Mouse (Mus musculus) forebrain, postnatal 0 days (tissue): ENCODE results near the gene Fam117a. TPM values are rescaled to one million over a fixed set of nuclear protein-coding genes. Genes with fewer than 3 reads are reported as not detected.

Experiments
- ATAC-seq: fragments of 200-750 bp; cut with Nextera tagmentation; 2 replicates; pipeline ENCODE4 v1.8.0; 2017; ENCODE audit warnings: mild to moderate bottlenecking, moderate library complexity
- DNase-seq: peaks from one replicate; pipeline ENCODE4 v3.0.0-alpha.2; 2015
- H3K27ac ChIP-seq: fragments of 300-500 bp; sonication (generic); 2 replicates; pipeline ENCODE4 v1.5.1; 2014; ENCODE audit warnings: low read depth, mild to moderate bottlenecking, antibody characterized with exemption, low read length, moderate library complexity, mixed read lengths
- H3K27me3 ChIP-seq: fragments of 300-500 bp; sonication (generic); 2 replicates; pipeline ENCODE4 v1.6.1; 2014; ENCODE audit warnings: mild to moderate bottlenecking, low read length, mixed read lengths; ENCODE audit not compliant: insufficient read depth
- H3K36me3 ChIP-seq: fragments of 300-500 bp; sonication (generic); 2 replicates; pipeline ENCODE4 v1.6.1; 2014; ENCODE audit warnings: mild to moderate bottlenecking, moderate library complexity; ENCODE audit not compliant: insufficient read depth
- H3K4me1 ChIP-seq: fragments of 300-500 bp; sonication (generic); 2 replicates; pipeline ENCODE4 v1.6.1; 2014; ENCODE audit warnings: antibody characterized with exemption; ENCODE audit not compliant: insufficient read depth
- H3K4me2 ChIP-seq: fragments of 300-500 bp; sonication (generic); 2 replicates; pipeline ENCODE4 v1.6.1; 2014; ENCODE audit warnings: low read depth, mild to moderate bottlenecking, moderate library complexity
- H3K4me3 ChIP-seq: fragments of 300-500 bp; sonication (generic); 2 replicates; pipeline ENCODE4 v1.5.1; 2014; ENCODE audit warnings: low read depth, low read length, mixed read lengths
- H3K9ac ChIP-seq: fragments of 300-500 bp; sonication (generic); 2 replicates; pipeline ENCODE4 v1.6.1; 2014; ENCODE audit warnings: mild to moderate bottlenecking
- H3K9me3 ChIP-seq: fragments of 300-500 bp; sonication (generic); 2 replicates; pipeline ENCODE4 v1.6.1; 2016; ENCODE audit warnings: low read length
- CTCF ChIP-seq: sonication (generic); IDR thresholded peaks from 2 replicates; pipeline ENCODE4 v1.5.1; 2016; ENCODE audit warnings: antibody characterized with exemption, control low read depth, low read depth
- whole genome bisulfite sequencing: fragments of 180-500 bp; shearing (Covaris S2); extraction: QIAGEN DNeasy Blood & Tissue Kit; methylation state at CpG from one replicate; pipeline ENCODE4 v1.1.7; 2014; 5-methylcytosine and 5-hydroxymethylcytosine counted together
- polyA plus RNA-seq: library from polyadenylated mRNA; unstranded; fragments of >200 nt; fragmentation: Nextera tagmentation; extraction: Ambion mirVana; gene quantifications from 2 replicates; pipeline ENCODE4 v1.2.1, GENCODE M21; 2015
- total RNA-seq: library from RNA; depleted of rRNA; stranded (reverse); fragments of >200 nt; gene quantifications from 2 replicates; pipeline ENCODE4 v1.2.3, GENCODE M21; 2014

The Fam117a gene
- total and polyA plus RNA-seq, 2 experiments from 2014 or later: 1.8 to 5.5 TPM

- 0 out of 2 replicates have a peak overlapping the region, but pooled peaks have one; percentile 24 for H3K27ac ChIP-seq
Measured at GRCm38 (mm10) chr11:95384004-95384318, 47.1 kb downstream of the Fam117a start.

GRCm38 (mm10) chr11:95384319-95384972, 47.6 kb downstream of the Fam117a start, which contains the start of gene Slc35b1:
Gene Slc35b1 (plus strand): TSS chr11:95384692.
- Histone ChIP-seq H3K4me1 (peaks cover 10% of the 10 kb centered on the region; the same call in 1 of the 2 replicates), H3K4me3 (peak within 1 kb of the TSS; percentile 71), H3K9me3 (no peaks in the 10 kb centered on the region), H3K36me3 (peaks cover 25% of the 10 kb centered on the region), H3K9ac (peak within 1 kb of the TSS; percentile 82), H3K27ac (peak within 1 kb of the TSS; percentile 82), H3K4me2 (peak within 1 kb of the TSS; percentile 55), H3K27me3 (no peaks in the 10 kb centered on the region)
- ATAC-seq (peak; percentile 98), DNase-seq (peak; percentile 100)
- 1% methylated on average over 42 of the region's 42 CpGs for WGBS
- TF ChIP-seq CTCF: peak; percentile 92

More at GRCm38 (mm10) chr11:95384004-95384318, 47.1 kb downstream of the Fam117a start:
- peak overlapping the region; percentile 55 for H3K4me2 ChIP-seq
- peak overlapping the region; percentile 71 for H3K4me3 ChIP-seq
- peaks cover 20% of the 10 kb centered on the region for H3K36me3 ChIP-seq
- no peak for TF ChIP-seq CTCF
- no peak for ATAC-seq
- H3K9ac ChIP-seq: no peak overlapping the region
- H3K27me3 ChIP-seq: no peaks in the 10 kb centered on the region
- DNase-seq: no peak
- WGBS: 36% methylated on average over 9 of the region's 9 CpGs
- peaks cover 10% of the 10 kb centered on the region; the same call in 1 of the 2 replicates for H3K4me1 ChIP-seq
- H3K9me3 ChIP-seq: no peaks in the 10 kb centered on the region

- Histone ChIP-seq H3K27me3 (no peaks in the 10 kb centered on the region), H3K4me1 (peaks cover 10% of the 10 kb centered on the region; the same call in 1 of the 2 replicates), H3K27ac (peak overlapping the region; percentile 82), H3K36me3 (peaks cover 27% of the 10 kb centered on the region), H3K4me3 (peak overlapping the region; percentile 71), H3K9ac (peak overlapping the region; percentile 82), H3K9me3 (no peaks in the 10 kb centered on the region), H3K4me2 (peak overlapping the region; percentile 55)
- no peak for DNase-seq
- WGBS: under 1% methylated on average over 14 of the region's 14 CpGs
- TF ChIP-seq CTCF: no peak
- peak; percentile 36 for ATAC-seq
Measured at GRCm38 (mm10) chr11:95384973-95385320, 48.1 kb downstream of the Fam117a start.

- WGBS: 96% methylated on average over 7 of the region's 7 CpGs
- ATAC-seq (no peak), DNase-seq (no peak)
- no peak for TF ChIP-seq CTCF
- H3K4me3 ChIP-seq: no peak overlapping the region
- H3K9me3 ChIP-seq: no peaks in the 10 kb centered on the region
- H3K9ac ChIP-seq: no peak overlapping the region
- H3K27me3 ChIP-seq: no peaks in the 10 kb centered on the region
- peaks cover 10% of the 10 kb centered on the region; the same call in 1 of the 2 replicates for H3K4me1 ChIP-seq
- H3K27ac ChIP-seq: no peak overlapping the region
- peaks cover 41% of the 10 kb centered on the region for H3K36me3 ChIP-seq
- H3K4me2 ChIP-seq: no peak overlapping the region
Measured at GRCm38 (mm10) chr11:95387354-95387753, 50.5 kb downstream of the Fam117a start.

- H3K9ac ChIP-seq: no peak overlapping the region
- H3K9me3 ChIP-seq: no peaks in the 10 kb centered on the region
- H3K27ac ChIP-seq: no peak overlapping the region
- no peak for ATAC-seq
- H3K36me3 ChIP-seq: peaks cover 46% of the 10 kb centered on the region
- TF ChIP-seq CTCF: peak; percentile 67
- no peak overlapping the region for H3K4me3 ChIP-seq
- H3K4me2 ChIP-seq: no peak overlapping the region
- H3K27me3 ChIP-seq: no peaks in the 10 kb centered on the region
- 69% methylated on average over 3 of the region's 3 CpGs for WGBS
- no peak for DNase-seq
- peaks cover 10% of the 10 kb centered on the region; the same call in 1 of the 2 replicates for H3K4me1 ChIP-seq
Measured at GRCm38 (mm10) chr11:95389006-95389405, 52.2 kb downstream of the Fam117a start.

GRCm38 (mm10) chr11:95390420-95390819, 53.6 kb downstream of the Fam117a start:
- Histone ChIP-seq H3K4me2 (no peak overlapping the region), H3K4me3 (no peak overlapping the region), H3K9me3 (no peaks in the 10 kb centered on the region), H3K4me1 (peaks cover 7% of the 10 kb centered on the region; the same call in 1 of the 2 replicates), H3K27ac (0 out of 2 replicates have a peak overlapping the region, but pooled peaks have one; percentile 11), H3K36me3 (peaks cover 46% of the 10 kb centered on the region), H3K27me3 (no peaks in the 10 kb centered on the region), H3K9ac (no peak overlapping the region)
- ATAC-seq (no peak), DNase-seq (no peak)
- WGBS: 93% methylated on average over 6 of the region's 6 CpGs
- TF ChIP-seq CTCF: no peak

- no peaks in the 10 kb centered on the region for H3K27me3 ChIP-seq
- 55% methylated on average over 4 of the region's 4 CpGs for WGBS
- peaks cover 46% of the 10 kb centered on the region for H3K36me3 ChIP-seq
- no peak overlapping the region for H3K9ac ChIP-seq
- TF ChIP-seq CTCF: no peak
- no peaks in the 10 kb centered on the region for H3K4me1 ChIP-seq
- no peak overlapping the region for H3K4me2 ChIP-seq
- DNase-seq: no peak
- no peak for ATAC-seq
- H3K4me3 ChIP-seq: no peak overlapping the region
- peak overlapping the region; percentile 64; the same call in 1 of the 2 replicates for H3K27ac ChIP-seq
- H3K9me3 ChIP-seq: no peaks in the 10 kb centered on the region
Measured at GRCm38 (mm10) chr11:95391201-95391600, 54.4 kb downstream of the Fam117a start.
